Mouse (Mus musculus): ENCODE measurements around the gene Ush2a. TPM values are rescaled to one million over a fixed set of nuclear protein-coding genes. Genes with fewer than 3 reads are reported as not detected.

The Ush2a gene
- polyA plus RNA-seq, 1 experiment from 2014 or later = 0.15 TPM

GRCm38 (mm10) chr1:188407176-188407575 is 145.4 kb downstream of the Ush2a start:
- Histone ChIP-seq H3K4me3 (ENCODE audit: low read depth, low read length) (no peak overlapping the region), H3K9ac (ENCODE audit: low read length) (no peak overlapping the region), H3K4me2 (ENCODE audit: low read depth, severe bottlenecking) (no peak overlapping the region), H3K27me3 (ENCODE audit: control insufficient read depth, insufficient read depth, low read length) (no peaks in the 10 kb centered on the region), H3K27ac (replicated peaks; ENCODE audit: low read depth, low read length) (no peak overlapping the region), H3K4me1 (ENCODE audit: control insufficient read depth, insufficient read depth, low read length) (no peaks in the 10 kb centered on the region), H3K36me3 (ENCODE audit: control insufficient read depth, insufficient read depth, low read length) (no peaks in the 10 kb centered on the region), H3K9me3 (ENCODE audit: control insufficient read depth, low read length) (no peaks in the 10 kb centered on the region)
- no peak for DNase-seq (ENCODE audit: low spot score)
- 90% methylated on average over 4 of the region's 4 CpGs for WGBS
- no peak for ATAC-seq (ENCODE audit: insufficient number of reproducible peaks, low FRiP score, low TSS enrichment, low read depth)

GRCm38 (mm10) chr1:188407613-188408386 is 146.0 kb downstream of the Ush2a start:
- Histone ChIP-seq H3K27me3 (ENCODE audit: control insufficient read depth, insufficient read depth, low read length) (no peaks in the 10 kb centered on the region), H3K4me1 (ENCODE audit: control insufficient read depth, insufficient read depth, low read length) (no peaks in the 10 kb centered on the region), H3K36me3 (ENCODE audit: control insufficient read depth, insufficient read depth, low read length) (no peaks in the 10 kb centered on the region), H3K4me2 (ENCODE audit: low read depth, severe bottlenecking) (no peak overlapping the region), H3K9me3 (ENCODE audit: control insufficient read depth, low read length) (no peaks in the 10 kb centered on the region), H3K9ac (ENCODE audit: low read length) (no peak overlapping the region), H3K27ac (replicated peaks; ENCODE audit: low read depth, low read length) (no peak overlapping the region), H3K4me3 (ENCODE audit: low read depth, low read length) (no peak overlapping the region)
- WGBS = 78% methylated on average over 8 of the region's 8 CpGs
- DNase-seq (ENCODE audit: low spot score) (no peak), ATAC-seq (ENCODE audit: insufficient number of reproducible peaks, low FRiP score, low TSS enrichment, low read depth) (no peak)

- Histone ChIP-seq H3K9ac (ENCODE audit: low read length) (no peak overlapping the region), H3K4me2 (ENCODE audit: low read depth, severe bottlenecking) (no peak overlapping the region), H3K27me3 (ENCODE audit: control insufficient read depth, insufficient read depth, low read length) (no peaks in the 10 kb centered on the region), H3K27ac (replicated peaks; ENCODE audit: low read depth, low read length) (no peak overlapping the region), H3K4me1 (ENCODE audit: control insufficient read depth, insufficient read depth, low read length) (no peaks in the 10 kb centered on the region), H3K36me3 (ENCODE audit: control insufficient read depth, insufficient read depth, low read length) (no peaks in the 10 kb centered on the region), H3K9me3 (ENCODE audit: control insufficient read depth, low read length) (no peaks in the 10 kb centered on the region), H3K4me3 (ENCODE audit: low read depth, low read length) (no peak overlapping the region)
- WGBS = 88% methylated on average over 3 of the region's 3 CpGs
- DNase-seq (ENCODE audit: low spot score) (no peak), ATAC-seq (ENCODE audit: insufficient number of reproducible peaks, low FRiP score, low TSS enrichment, low read depth) (no peak)
Observed at GRCm38 (mm10) chr1:188410547-188410946, 148.7 kb downstream of the Ush2a start.

GRCm38 (mm10) chr1:188420543-188420942 is 158.7 kb downstream of the Ush2a start:
- Histone ChIP-seq H3K27ac (replicated peaks; ENCODE audit: low read depth, low read length) (no peak overlapping the region), H3K36me3 (ENCODE audit: control insufficient read depth, insufficient read depth, low read length) (no peaks in the 10 kb centered on the region), H3K4me1 (ENCODE audit: control insufficient read depth, insufficient read depth, low read length) (no peaks in the 10 kb centered on the region), H3K27me3 (ENCODE audit: control insufficient read depth, insufficient read depth, low read length) (no peaks in the 10 kb centered on the region), H3K9me3 (ENCODE audit: control insufficient read depth, low read length) (no peaks in the 10 kb centered on the region), H3K4me2 (ENCODE audit: low read depth, severe bottlenecking) (no peak overlapping the region), H3K4me3 (ENCODE audit: low read depth, low read length) (no peak overlapping the region), H3K9ac (ENCODE audit: low read length) (no peak overlapping the region)
- DNase-seq (ENCODE audit: low spot score) (no peak), ATAC-seq (ENCODE audit: insufficient number of reproducible peaks, low FRiP score, low TSS enrichment, low read depth) (no peak)
- WGBS = 88% methylated on average over 2 of the region's 2 CpGs

GRCm38 (mm10) chr1:188428172-188428571 is 166.3 kb downstream of the Ush2a start:
- Histone ChIP-seq H3K9me3 (ENCODE audit: control insufficient read depth, low read length) (no peaks in the 10 kb centered on the region), H3K9ac (ENCODE audit: low read length) (no peak overlapping the region), H3K36me3 (ENCODE audit: control insufficient read depth, insufficient read depth, low read length) (no peaks in the 10 kb centered on the region), H3K4me1 (ENCODE audit: control insufficient read depth, insufficient read depth, low read length) (no peaks in the 10 kb centered on the region), H3K4me3 (ENCODE audit: low read depth, low read length) (no peak overlapping the region), H3K4me2 (ENCODE audit: low read depth, severe bottlenecking) (no peak overlapping the region), H3K27ac (replicated peaks; ENCODE audit: low read depth, low read length) (no peak overlapping the region), H3K27me3 (ENCODE audit: control insufficient read depth, insufficient read depth, low read length) (no peaks in the 10 kb centered on the region)
- no peak for ATAC-seq (ENCODE audit: insufficient number of reproducible peaks, low FRiP score, low TSS enrichment, low read depth)
- no peak for DNase-seq (ENCODE audit: low spot score)
- 77% methylated on average over 6 of the region's 6 CpGs for WGBS

GRCm38 (mm10) chr1:188430689-188431088 is 168.9 kb downstream of the Ush2a start:
- WGBS = 76% methylated on average over 3 of the region's 3 CpGs
- H3K9me3 ChIP-seq (ENCODE audit: control insufficient read depth, low read length) = no peaks in the 10 kb centered on the region
- H3K9ac ChIP-seq (ENCODE audit: low read length) = no peak overlapping the region
- no peak overlapping the region for H3K4me3 ChIP-seq (ENCODE audit: low read depth, low read length)
- no peak for DNase-seq (ENCODE audit: low spot score)
- no peak for ATAC-seq (ENCODE audit: insufficient number of reproducible peaks, low FRiP score, low TSS enrichment, low read depth)
- H3K27me3 ChIP-seq (ENCODE audit: control insufficient read depth, insufficient read depth, low read length) = no peaks in the 10 kb centered on the region
- no peak overlapping the region for H3K4me2 ChIP-seq (ENCODE audit: low read depth, severe bottlenecking)
- H3K36me3 ChIP-seq (ENCODE audit: control insufficient read depth, insufficient read depth, low read length) = no peaks in the 10 kb centered on the region
- H3K27ac ChIP-seq (replicated peaks; ENCODE audit: low read depth, low read length) = no peak overlapping the region
- H3K4me1 ChIP-seq (ENCODE audit: control insufficient read depth, insufficient read depth, low read length) = no peaks in the 10 kb centered on the region

- Histone ChIP-seq H3K4me3 (ENCODE audit: low read depth, low read length) (no peak overlapping the region), H3K9me3 (ENCODE audit: control insufficient read depth, low read length) (no peaks in the 10 kb centered on the region), H3K36me3 (ENCODE audit: control insufficient read depth, insufficient read depth, low read length) (no peaks in the 10 kb centered on the region), H3K27me3 (ENCODE audit: control insufficient read depth, insufficient read depth, low read length) (no peaks in the 10 kb centered on the region), H3K27ac (replicated peaks; ENCODE audit: low read depth, low read length) (no peak overlapping the region), H3K9ac (ENCODE audit: low read length) (no peak overlapping the region), H3K4me1 (ENCODE audit: control insufficient read depth, insufficient read depth, low read length) (no peaks in the 10 kb centered on the region), H3K4me2 (ENCODE audit: low read depth, severe bottlenecking) (no peak overlapping the region)
- WGBS = 75% methylated on average over 5 of the region's 5 CpGs
- DNase-seq (ENCODE audit: low spot score) = no peak
- no peak for ATAC-seq (ENCODE audit: insufficient number of reproducible peaks, low FRiP score, low TSS enrichment, low read depth)
Observed at GRCm38 (mm10) chr1:188447964-188448363, 186.1 kb downstream of the Ush2a start.

- no peak overlapping the region for H3K9ac ChIP-seq (ENCODE audit: low read length)
- H3K4me1 ChIP-seq (ENCODE audit: control insufficient read depth, insufficient read depth, low read length) = no peaks in the 10 kb centered on the region
- no peak overlapping the region for H3K4me3 ChIP-seq (ENCODE audit: low read depth, low read length)
- no peaks in the 10 kb centered on the region for H3K9me3 ChIP-seq (ENCODE audit: control insufficient read depth, low read length)
- H3K27ac ChIP-seq (replicated peaks; ENCODE audit: low read depth, low read length) = no peak overlapping the region
- ATAC-seq (ENCODE audit: insufficient number of reproducible peaks, low FRiP score, low TSS enrichment, low read depth) (no peak), DNase-seq (ENCODE audit: low spot score) (peak; percentile 35)
- 54% methylated on average over 13 of the region's 13 CpGs for WGBS
- no peak overlapping the region for H3K4me2 ChIP-seq (ENCODE audit: low read depth, severe bottlenecking)
- no peaks in the 10 kb centered on the region for H3K36me3 ChIP-seq (ENCODE audit: control insufficient read depth, insufficient read depth, low read length)
- no peaks in the 10 kb centered on the region for H3K27me3 ChIP-seq (ENCODE audit: control insufficient read depth, insufficient read depth, low read length)
Observed at GRCm38 (mm10) chr1:188456466-188457175, 194.8 kb downstream of the Ush2a start.
